Mouse (Mus musculus) G1E (cell line): ENCODE measurements around the gene Rpl32.

Source experiments
- CTCF ChIP-seq: IDR thresholded peaks from 2 replicates; pipeline ENCODE4 v1.5.1; 2012; ENCODE audit warnings: low read depth, low read length, inconsistent platforms, mixed read lengths
- GATA1 ChIP-seq: IDR thresholded peaks from 2 replicates; pipeline ENCODE4 v1.6.1; 2012; ENCODE audit warnings: borderline replicate concordance, low read length, inconsistent platforms, mixed read lengths
- GATA2 ChIP-seq: IDR thresholded peaks from 2 replicates; pipeline ENCODE4 v1.6.1; 2012; ENCODE audit warnings: low read depth, low read length, inconsistent platforms, borderline replicate concordance
- POLR2AphosphoS5 ChIP-seq: IDR thresholded peaks from 2 replicates; pipeline ENCODE4 v1.6.1; 2012; ENCODE audit warnings: low read depth, low read length, inconsistent platforms; ENCODE audit not compliant: insufficient replicate concordance
- TAL1 ChIP-seq: conservative IDR thresholded peaks from 2 replicates; pipeline ENCODE4 v1.6.1; 2012; ENCODE audit warnings: low read depth, low read length, inconsistent platforms, mixed read lengths

GRCm38 (mm10) chr6:115853985-115854384 is 45.4 kb upstream of the Rpl32 start:
- TF ChIP-seq CTCF (no peak), GATA2 (no peak), GATA1 (no peak), TAL1 (no peak), POLR2AphosphoS5 (no peak)
